Mouse (Mus musculus) liver, embryonic 14.5 days (tissue): ENCODE results near the gene Nr1d1.
A peak's percentile ranks its signal among the peaks of the same experiment; 100 is the strongest.

ENCODE experiments used
- CTCF ChIP-seq: IDR thresholded peaks from 2 replicates; pipeline ENCODE4 v1.5.1; 2016; ENCODE audit warnings: antibody characterized with exemption, low read depth, control low read depth
- EP300 ChIP-seq: IDR thresholded peaks from 2 replicates; pipeline ENCODE4 v1.6.1; 2016; ENCODE audit warnings: antibody characterized with exemption, low read depth

DNA sequence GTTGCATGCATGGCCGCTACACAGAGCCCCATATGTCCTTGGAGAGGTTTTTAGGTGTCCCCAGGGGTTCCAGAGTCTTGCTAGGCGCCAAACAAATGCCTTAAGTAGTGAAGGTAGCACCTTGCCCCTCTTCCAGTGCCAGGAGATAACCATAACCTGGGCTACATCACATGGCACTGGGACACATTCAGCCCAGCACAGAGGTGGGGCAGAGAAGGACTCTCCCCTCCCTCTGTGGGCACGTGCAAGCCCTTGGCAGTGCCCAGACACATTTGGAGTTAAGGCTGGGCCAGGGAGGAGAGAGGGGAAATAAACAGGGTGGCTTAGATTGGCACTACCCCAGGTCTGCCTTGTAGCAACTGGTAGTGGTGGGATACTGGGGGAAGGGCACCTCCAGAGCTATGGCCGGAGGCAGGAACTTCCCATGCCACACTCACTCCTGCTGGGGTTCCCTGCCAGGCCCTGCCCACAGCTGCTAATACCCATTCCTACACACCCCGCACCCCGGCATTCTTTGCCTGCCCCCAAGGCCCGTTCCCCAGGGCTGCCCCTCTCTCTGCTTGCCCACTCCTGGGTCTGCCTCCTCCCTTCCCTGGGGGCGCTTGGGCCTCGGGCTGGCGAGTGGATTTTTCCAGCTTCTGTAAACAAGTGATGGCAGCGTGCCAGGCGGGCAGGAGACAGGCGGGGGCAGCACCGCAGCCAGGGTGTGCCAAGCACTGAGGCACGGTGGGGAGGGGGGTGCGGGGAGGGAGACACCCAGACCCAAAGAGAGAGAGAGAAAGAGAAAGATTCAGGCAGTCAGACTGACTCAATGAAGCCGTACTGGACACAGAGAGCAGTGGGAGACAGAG, 24.6 kb downstream of the Nr1d1 start:
- TF ChIP-seq CTCF (0 out of 2 replicates have a peak, but pooled peaks have one; percentile 4), EP300 (no peak)
